Mouse (Mus musculus) cerebellum, adult 9-11 months (tissue): Measurements from ENCODE around the gene Pcbp3.
"Not testable (repeated sequence)": the region's sequence is repeated elsewhere in the genome, so short reads cannot be mapped to it uniquely, and the experiment has no call there.

Experiments
- DNase-seq: peaks from one replicate; pipeline ENCODE4 v3.0.0; 2022

The Pcbp3 gene

DNA sequence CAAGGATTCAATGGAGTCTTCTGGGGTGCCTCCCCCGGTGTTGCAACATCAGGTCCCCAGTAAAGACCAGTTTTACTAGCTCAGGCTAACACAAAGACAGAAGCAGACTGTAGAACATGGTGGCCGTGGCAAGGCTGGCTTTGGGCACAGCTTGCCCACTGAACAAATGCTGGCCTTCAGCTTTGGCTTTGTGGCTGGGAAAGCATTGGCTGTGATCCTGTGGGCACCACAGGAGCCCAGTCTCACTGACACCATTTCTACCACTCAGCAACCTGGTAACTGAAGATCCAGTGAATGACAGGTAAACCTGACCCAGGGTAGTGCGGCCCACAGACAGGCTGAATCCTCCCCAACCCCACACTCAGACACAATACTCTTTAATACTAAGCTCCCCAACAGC lies 167.6 kb downstream of the Pcbp3 start:
- peak; percentile 90 for DNase-seq

DNA sequence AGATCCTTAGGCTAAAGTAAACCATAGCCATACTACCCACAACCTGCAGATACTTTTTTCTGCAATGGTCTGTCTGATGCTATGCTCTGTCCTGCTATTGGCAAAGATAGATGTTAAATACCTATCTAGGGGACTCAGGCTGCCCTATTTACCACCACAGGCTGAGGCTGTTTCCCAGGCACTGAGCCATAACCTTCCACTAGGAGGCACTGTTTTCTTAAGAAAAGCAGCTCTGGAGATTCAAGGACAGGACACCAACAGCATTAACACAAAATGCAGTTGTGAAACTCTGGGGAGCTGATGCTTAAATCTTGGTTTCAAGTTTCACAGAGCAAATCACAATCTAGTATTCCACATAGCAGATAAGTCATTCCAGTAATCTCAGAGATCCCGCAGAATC lies 170.2 kb downstream of the Pcbp3 start:
- peak; percentile 71 for DNase-seq

DNA sequence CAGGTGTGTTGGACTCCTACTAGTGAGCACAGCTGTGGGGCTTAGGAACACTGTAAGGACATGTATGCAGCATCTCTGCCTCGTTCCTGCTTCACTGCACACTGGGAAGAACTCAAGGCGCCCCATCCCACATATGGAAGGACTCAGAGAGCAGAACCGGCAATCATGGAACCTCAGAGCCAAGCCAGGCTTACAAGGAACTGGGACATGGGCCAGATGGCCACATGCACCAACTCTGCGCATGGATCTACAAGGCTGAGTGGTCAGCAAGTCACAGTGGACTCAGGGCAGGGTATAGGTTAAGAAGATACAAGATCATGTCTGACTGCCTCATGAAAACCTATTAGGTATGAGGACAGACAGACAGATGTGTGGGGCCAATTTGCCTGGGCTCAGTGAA lies 171.8 kb downstream of the Pcbp3 start:
- DNase-seq, result peak; percentile 66

DNA sequence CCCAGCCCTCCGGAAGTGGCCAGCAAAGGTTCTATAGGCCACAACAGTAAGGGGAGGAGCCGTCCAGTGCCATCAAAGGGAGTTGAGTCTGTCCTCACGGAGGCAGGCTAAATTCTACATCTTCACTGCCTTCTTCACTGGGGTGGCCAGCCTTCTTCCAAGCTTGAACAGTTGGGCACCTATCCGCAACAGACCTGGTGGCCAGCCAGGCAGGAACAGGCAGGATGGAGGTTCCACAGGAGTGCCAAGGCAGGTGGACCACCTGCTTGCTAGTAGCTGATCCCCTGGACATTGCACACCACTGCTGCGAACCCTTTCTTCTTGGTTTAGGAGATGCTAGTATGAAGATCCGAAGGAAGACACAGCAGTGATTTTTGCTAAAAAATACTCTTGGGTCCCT lies 176.4 kb downstream of the Pcbp3 start:
- peak; percentile 56 for DNase-seq

DNA sequence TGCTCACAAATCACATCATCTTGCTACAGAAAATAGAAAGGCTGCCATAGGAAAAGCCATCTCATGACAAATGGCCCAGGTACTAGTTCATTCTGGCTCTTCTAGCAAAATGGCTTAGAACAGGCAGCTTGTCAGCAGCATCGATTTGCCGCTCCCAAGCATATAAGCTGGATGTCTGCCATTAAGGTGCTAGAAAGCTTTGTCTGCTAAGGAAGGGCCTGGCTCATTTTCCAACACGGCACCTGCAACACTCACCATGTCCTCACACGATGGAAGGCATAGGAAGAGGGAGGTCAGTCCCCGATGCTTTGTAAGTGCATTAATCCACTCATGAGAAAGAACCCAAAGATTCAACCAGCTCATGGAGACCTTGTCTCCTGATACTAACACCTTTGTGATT lies 182.5 kb downstream of the Pcbp3 start:
- DNase-seq, result no peak

DNA sequence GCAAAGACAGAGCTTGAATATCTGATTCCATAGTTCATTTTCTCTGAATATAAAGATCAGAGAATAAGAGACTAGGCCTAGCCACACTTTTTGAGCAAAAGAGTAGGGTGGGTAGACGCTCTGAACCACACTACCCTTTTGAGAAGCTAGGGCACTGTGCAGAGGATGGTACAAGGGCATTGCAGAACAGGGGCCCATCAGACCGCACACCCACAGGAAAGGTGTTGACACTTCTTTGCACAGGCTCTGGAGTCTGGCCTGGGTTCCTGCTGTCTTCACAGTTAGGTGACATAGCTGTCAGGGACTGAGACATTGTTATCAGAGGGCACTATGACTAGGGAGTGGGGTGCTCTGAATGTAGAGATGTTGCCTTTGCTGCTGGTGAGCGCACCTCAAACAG lies 190.1 kb downstream of the Pcbp3 start:
- no peak for DNase-seq

DNA sequence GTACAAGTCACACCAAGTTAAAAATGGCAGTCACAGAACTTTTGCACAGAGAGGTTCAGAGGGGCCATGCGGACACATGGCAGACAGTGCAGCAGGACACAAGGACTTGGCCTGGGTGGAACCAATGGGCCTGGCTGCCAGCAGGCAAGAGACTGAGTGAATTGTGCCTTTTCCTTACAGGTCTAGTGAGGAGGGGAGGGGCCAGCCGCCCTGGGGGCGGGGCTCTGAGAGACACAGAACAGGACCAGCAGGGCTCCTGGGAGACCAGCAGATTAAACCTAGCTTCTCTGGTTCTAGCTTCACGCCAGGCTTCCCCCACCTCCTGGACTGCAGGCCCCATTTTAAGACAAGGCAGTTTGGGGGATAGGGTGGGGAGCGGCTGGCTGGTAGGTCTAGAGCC lies 190.6 kb downstream of the Pcbp3 start:
- DNase-seq, result peak; percentile 5

DNA sequence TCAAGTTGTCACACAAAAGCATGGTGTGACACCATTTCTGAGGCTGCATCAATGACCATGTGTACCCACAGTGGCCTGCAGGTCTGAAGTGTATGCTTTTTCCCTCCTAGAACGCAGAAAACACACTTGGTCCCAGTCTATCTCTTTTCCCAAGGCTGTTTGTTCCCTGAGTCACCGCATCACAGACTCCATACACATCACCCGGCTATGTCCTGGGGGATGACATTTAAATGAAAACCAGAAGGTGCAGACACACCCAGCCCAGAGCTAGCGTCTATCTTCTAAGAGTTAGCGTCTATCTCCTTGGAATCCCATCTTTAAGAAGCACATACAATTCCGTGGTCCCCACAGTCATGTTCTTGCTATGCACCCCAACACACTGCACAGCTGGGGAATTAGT lies 192.1 kb downstream of the Pcbp3 start:
- DNase-seq, result no peak

DNA sequence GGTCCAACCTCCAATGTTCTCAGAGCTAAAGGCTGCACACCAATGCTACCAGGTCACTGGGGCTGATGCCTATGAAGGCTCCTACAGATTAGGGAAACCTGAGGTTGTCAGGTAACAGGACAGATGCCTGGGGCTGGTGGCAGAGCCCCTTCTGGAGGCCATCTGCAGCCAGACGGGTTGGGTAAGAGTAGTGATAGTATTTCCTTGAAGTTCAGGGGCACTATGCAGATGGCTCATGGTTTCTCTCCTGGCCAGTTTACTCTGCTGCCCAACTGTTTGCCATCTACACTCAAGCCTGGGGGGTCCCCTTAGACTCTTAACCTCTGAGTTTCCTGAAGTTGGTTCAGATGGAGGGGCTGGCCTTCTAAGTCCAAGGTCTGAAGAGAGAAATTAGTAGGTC lies 195.5 kb downstream of the Pcbp3 start:
- DNase-seq, result no peak

DNA sequence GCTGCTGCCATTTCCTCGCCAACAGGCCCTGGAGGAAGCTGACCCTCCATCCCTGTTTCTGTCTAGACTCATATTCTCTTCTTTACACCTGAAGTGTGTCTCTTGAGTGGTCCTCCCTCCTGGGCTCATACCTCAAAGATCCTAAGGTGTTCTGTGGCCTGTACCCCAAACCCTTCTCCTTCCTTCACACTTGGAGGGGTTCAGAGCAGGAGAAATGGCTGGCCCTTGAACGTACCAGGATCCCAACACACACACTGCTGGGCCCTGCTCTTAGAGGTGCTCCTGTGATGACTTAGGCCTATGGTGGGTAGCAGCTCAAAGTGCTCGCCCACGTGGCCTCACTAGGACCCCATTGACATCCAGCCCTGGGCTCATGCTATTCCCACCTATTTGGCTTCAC lies 196.8 kb downstream of the Pcbp3 start:
- no peak for DNase-seq

DNA sequence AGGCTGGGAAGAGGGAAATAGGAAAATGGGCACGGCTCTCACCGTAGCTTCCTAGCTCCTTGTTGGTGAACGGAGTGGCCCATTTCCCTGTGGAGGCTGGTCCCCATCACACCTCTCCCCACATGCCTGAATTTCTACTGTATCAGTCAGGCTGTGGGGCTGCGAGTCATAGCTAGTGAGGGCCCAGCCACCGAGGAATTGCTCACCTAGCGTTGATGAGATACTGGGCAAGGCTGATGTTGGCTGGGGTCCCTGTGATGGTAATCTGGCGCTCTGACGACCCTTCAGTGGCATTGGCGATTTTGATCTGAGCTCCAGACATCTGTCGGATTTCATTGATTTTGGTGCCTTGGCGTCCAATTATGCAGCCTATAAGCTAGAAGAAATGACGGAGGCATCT lies 198.7 kb downstream of the Pcbp3 start:
- no peak for DNase-seq

DNA sequence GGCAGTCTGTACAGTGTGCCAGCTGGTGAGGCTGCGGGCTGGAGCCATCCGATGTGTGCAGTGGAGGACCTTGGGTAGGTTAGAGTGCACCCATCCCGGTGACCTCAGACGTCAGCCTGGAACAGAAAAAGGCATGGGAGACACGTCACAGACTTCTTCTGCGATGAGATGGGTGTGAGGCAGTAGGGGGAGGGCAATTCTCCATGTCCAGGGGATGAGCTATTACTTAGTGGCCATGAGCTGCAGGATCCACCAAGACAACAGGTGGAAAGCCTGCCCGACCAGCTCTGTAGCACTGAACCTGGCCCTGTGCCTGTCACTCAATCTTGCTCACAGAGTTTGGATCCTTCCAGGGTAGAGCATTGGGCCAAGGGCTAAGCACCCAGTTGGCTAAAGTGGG lies 199.3 kb downstream of the Pcbp3 start:
- DNase-seq, result no peak

DNA sequence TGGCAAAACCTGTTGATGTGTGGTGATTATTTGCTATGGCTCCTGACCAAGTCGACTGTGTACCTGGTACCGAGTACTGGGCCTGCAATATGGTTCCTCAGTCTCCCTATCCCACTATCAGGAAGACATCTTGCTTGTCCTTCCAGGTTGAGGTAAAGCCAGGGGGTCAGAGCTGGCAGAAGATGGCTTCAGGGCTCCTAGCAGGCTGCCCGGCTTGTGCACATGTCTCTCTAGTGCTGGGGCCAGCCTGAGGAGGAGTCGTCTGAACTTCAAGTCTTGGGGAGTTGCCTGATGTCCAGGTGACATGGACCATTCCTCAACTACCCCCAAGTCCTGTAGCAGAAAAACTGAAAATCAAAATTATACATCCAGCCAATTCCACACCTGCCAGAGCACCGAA lies 201.8 kb downstream of the Pcbp3 start:
- DNase-seq, result no peak

DNA sequence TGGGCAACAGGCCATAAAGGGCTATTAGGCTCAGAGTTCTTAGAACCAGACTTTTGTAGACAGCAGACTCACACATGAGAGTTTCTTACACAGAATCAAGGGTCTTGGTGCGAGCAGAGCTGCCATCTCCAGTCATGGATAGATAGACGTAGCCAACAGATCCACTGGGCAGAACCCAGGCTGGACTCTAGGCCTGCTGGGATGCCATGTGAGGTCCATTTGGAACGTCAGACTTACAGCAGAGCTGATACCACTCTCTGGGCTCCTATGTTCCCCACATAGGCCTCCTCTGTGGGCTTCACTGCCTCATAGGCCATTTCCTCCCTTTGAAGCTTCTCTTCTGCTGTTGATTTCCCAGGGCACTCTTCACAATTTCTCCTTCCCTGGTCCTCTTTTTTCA lies 208.0 kb downstream of the Pcbp3 start:
- DNase-seq, result no peak

DNA sequence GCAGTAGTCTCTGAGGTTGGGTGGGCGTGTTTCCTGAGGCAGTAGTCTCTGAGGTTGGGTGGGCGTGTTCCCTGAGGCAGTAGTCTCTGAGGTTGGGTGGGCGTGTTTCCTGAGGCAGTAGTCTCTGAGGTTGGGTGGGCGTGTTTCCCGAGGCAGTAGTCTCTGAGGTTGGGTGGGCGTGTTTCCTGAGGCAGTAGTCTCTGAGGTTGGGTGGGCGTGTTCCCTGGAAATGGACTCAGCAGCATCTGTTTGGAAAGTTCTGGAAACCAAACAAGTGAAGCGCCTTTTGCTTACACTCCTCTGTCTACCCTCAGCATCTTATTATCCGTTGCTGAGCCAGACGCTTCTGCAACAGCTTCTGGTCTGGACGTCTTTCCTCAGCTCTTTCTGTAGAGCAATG lies 217.4 kb downstream of the Pcbp3 start:
- not testable (repeated sequence) for DNase-seq

DNA sequence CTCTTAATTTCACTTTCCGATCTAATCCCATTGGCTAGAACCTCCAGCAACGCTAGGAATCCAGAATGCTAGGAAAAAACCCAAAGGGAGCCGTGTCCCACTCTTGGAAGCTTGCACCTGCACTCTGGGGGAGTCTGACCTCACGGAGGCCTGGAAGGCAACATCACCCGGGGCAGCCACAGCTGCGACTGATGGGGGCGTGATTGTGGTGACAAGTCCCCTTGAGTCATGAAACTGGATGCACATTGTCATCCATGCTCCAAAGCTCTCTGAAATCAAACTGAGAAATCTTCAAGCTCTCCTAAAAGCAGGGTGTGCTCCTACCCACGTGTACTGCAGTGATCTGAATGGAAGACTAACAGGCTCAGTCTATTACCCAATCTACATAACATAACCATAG lies 224.9 kb downstream of the Pcbp3 start:
- no peak for DNase-seq

DNA sequence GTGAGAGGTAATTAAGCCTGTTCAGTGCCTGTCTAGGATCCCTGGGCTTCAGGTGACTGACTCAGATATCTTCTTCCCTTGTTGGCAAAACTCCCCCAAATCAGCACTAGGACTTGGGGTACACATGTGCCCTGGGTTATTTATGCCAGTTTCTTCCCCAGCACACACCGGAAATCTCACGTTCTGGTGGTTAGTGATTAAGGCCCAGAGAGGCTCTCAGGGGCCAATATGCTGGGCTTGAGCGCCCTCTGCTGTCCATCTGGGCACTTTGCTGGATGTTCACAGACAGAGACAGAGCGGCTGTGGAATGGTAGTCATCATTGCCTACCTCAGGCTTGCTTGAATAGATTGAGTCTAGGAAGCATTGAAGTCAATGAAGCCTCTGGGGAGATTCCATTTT lies 226.7 kb downstream of the Pcbp3 start:
- peak; percentile 64 for DNase-seq

DNA sequence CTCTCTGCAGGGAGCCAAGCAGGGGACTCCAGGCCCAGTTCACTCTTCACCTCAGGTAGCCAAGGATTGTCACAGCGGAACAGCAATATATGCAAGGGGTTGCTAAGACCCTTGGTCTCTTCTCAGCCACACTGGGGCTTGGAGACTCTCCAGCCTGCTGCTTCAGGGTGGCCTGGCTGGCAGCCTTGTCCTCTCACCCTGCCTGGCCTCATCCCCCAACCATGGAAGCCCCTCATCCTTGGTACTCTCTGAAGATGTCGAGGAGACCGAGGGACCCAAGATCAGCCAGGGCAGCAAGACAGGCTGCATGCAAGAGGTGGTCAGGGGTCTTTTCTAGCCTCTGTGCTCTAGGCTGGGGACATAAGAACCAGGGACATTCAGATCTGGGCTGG lies 228.0 kb downstream of the Pcbp3 start:
- DNase-seq, result no peak

DNA sequence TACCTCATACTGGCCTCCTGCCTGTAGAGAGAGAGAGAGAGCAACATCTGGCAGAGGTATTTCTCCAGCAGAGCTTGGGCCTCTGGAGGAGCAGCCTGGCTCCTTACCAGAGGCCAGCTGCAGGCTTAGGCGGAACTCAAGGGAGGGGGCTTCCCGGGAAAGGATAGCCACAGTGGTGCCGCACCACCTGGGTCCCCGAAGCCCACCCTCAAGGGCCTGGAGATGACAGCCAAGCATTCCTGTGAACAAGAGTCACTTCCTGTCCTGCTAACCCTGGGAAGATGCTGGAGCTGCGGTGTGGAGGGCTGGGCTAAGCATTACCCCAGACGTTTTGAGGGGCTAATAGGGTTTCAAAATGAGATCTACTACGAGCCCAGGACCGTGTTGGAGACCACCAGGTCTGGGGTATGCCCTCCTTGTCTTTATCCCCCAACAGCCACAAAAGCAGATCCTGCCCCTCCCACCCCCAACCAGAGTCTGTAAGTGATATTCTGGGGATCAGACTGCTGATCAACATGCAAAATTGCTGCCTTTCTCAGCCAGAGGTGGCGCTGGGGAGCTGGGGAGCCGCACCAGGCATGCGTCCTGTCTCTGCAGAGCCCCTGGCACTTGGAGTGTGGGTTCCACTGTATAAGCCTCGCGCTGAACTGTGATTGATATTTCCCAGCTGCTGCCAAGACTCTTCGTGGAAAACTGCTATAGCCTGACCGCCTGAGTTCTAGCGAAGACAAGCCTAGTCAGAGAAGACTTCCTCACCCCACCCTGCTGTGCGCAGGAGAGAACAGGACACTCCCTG lies 228.6 kb downstream of the Pcbp3 start:
- peak; percentile 28 for DNase-seq

DNA sequence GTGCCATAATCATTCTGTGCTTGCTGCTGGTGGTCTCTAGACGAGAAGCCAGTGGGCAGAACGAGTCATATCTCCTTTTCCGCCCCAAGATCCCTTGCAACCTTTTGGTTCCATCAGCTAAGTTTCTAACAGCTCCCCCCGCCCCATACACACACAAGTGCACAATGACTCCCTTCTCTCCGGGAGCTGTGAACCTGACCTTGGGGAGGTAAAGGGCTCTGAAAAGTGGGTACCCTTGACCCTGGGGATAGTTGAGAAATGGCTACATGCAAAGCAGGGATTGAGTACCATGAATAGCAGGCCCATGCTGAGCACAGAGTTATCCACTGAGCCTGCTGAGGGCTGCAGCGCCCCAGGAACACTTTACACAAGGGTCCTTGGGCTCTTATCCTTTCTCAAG lies 229.3 kb downstream of the Pcbp3 start:
- DNase-seq, result no peak

DNA sequence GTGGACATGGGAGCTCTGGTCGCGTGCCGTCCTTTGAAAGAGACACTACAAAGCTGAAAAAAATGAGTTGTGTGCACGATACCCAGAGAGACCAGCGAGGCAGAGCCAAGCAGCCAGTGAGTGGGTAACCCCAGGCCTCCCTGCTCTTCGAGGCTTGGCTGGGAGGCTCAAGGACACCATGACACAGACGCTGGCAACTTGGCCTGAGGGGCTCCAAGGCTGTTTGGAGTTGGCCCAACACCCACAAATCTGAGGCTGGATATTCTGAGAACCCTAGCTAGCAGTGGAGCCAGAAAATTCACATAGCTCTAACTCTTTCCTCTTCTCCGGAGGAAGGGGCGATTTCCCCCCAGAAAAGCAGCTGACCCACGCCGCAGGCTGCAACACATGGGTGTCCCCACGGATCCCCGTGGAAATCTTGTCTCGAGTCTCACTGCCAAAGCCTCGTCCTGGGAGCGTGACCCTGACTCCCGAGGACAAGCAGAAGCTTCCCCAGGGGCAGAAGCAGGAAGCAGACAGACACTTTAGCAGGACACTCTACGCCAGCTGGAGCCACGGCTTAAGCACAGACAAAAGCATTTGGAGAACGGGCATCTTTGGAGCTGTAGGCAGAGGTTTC lies 230.0 kb downstream of the Pcbp3 start:
- DNase-seq, result no peak

DNA sequence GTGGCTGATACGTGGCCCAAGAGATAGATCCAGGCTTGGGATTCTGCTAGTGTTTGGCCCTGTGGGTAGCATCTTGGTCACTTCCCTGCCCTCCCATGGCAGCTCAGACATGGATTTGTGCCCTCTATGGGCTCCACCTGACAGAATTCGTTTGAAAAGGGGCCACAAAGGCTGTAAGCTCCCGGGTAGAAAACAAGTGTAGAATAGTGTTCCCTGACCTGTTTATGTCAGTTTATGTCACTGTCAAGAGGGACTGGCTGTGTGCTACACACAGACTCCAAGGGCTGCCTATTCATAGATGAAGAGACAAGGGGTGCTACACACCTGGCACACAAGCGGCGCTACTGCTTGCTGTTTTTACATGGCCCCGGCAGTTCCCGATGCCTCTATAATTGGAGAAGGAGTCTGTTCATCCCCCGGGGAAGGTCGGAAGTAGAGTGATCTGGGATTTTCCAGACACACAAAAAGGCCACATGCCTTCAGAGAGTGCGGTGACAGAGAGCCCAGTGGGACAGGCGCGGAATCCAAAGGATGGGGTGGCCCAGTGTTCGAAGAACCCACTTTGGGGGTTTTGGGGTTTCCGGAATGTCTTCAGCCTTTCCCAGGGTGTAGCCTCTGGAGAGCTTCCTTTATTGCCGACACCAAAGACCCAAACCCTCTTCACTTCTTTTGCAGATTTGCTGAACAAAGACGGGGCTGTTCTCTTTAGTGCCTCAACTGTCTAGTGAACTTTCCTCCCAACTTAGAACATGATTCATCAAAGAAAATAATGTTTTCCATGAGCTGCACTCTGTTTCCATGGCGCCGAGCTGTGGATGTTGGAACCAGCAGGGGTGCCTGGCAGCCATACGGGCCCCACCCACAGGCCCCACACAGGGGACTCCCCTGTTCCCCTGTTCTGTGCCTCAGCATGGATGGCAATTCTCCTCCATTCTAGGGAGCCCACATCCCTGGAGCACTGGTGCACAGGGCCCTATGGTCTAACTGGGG lies 231.8 kb downstream of the Pcbp3 start:
- no peak for DNase-seq

DNA sequence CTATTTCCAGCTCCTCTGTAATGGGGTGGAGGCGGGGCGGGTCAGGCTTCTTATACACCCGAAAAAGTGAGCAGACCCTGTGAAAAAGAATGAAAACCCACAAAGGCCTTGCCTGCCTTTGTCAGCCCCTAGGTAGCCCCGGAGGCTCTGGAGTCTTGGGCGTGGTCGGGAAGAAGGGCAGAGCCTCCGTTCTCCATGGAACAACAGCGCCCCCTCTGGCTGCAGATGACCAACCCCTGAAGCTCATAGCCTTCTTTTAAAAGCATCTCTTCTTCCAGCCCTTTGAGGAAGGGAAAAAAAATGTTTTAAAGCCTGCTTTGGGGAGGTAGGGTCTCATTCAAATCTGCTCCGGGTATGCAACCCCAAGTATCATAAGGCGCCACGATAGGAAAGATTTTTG lies 233.3 kb downstream of the Pcbp3 start:
- peak; percentile 16 for DNase-seq

DNA sequence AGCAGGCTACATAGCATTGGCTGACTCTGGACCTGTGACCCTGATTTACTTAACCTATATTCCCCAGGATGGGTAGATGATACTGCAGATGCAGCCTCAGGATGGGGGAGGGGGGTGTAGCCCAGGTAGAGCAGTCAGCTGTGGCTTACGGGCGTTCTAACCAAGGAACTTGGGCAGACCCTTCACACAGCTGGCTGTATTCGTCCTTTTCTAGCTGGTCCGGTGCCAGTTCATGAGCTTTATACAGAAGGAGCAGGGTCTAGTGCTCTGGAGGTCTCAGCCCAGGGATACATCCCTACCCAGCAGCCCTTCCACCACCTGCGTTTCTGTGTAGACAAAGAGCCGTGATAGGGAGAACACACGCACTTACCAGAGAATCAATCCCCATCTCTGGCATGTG lies 234.4 kb downstream of the Pcbp3 start:
- no peak for DNase-seq
